Mouse (Mus musculus) lung, adult 2 months (tissue): ENCODE results near the gene Ccdc88a. TPM values are rescaled to one million over a fixed set of nuclear protein-coding genes. Genes with fewer than 3 reads are reported as not detected.

ENCODE experiments used
- DNase-seq: peaks from one replicate; pipeline ENCODE4 v3.0.0; 2022
- H3K4me1 ChIP-seq: fragments of 200-500 bp; 2 replicates; pipeline ENCODE4 v1.6.1; 2011; ENCODE audit warnings: low read length; ENCODE audit not compliant: control insufficient read depth, insufficient read depth
- H3K4me3 ChIP-seq: fragments of 200-500 bp; replicated peaks from 2 replicates; pipeline ENCODE3; 2011; ENCODE audit warnings: low read depth, mild to moderate bottlenecking, control low read depth, low read length; ENCODE audit errors: extremely low read depth
- CTCF ChIP-seq: fragments of 200-500 bp; IDR thresholded peaks from 2 replicates; pipeline ENCODE4 v1.5.1; 2011; ENCODE audit warnings: mild to moderate bottlenecking, low read length, control low read depth; ENCODE audit not compliant: insufficient read depth
- POLR2A ChIP-seq: fragments of 200-500 bp; IDR thresholded peaks from 2 replicates; pipeline ENCODE4 v1.6.1; 2011; ENCODE audit warnings: low read depth, mild to moderate bottlenecking, control low read depth, low read length, borderline replicate concordance; ENCODE audit errors: extremely low read depth
- WGBS: fragments of 180-500 bp; shearing (Covaris S2); methylation state at CpG from one replicate; pipeline ENCODE4 v1.1.7; 2018; 5-methylcytosine and 5-hydroxymethylcytosine counted together
- polyA plus RNA-seq: library from polyadenylated mRNA; depleted of rRNA; stranded (reverse); fragments of >200 nt; gene quantifications from 2 replicates; pipeline ENCODE4 v1.2.3, GENCODE M21; 2012

The Ccdc88a gene
- polyA plus RNA-seq, 1 experiment, result 2.3 TPM

GRCm38 (mm10) chr11:29428774-29429173, 55.3 kb downstream of the Ccdc88a start:
- no peak overlapping the region for H3K4me3 ChIP-seq
- TF ChIP-seq CTCF (no peak), POLR2A (no peak)
- 61% methylated on average over 3 of the region's 3 CpGs for WGBS
- DNase-seq, result no peak
- no peaks in the 10 kb centered on the region for H3K4me1 ChIP-seq

- no peaks in the 10 kb centered on the region for H3K4me1 ChIP-seq
- DNase-seq, result no peak
- no peak overlapping the region for H3K4me3 ChIP-seq
- TF ChIP-seq POLR2A, result no peak
- no peak for TF ChIP-seq CTCF
- 84% methylated on average over 1 of the region's 1 CpGs for WGBS
Measured at GRCm38 (mm10) chr11:29431011-29431410, 57.6 kb downstream of the Ccdc88a start.

GRCm38 (mm10) chr11:29448741-29449140, 75.3 kb downstream of the Ccdc88a start:
- WGBS, result 84% methylated on average over 2 of the region's 2 CpGs
- H3K4me1 ChIP-seq, result no peaks in the 10 kb centered on the region
- H3K4me3 ChIP-seq, result no peak overlapping the region
- TF ChIP-seq POLR2A (no peak), CTCF (no peak)
- no peak for DNase-seq

GRCm38 (mm10) chr11:29474676-29475075, 101.2 kb downstream of the Ccdc88a start:
- DNase-seq, result no peak
- Histone ChIP-seq H3K4me1 (no peaks in the 10 kb centered on the region), H3K4me3 (no peak overlapping the region)
- TF ChIP-seq POLR2A, result no peak
- TF ChIP-seq CTCF, result no peak

GRCm38 (mm10) chr11:29493135-29493534, 119.7 kb downstream of the Ccdc88a start:
- peaks cover 3% of the 10 kb centered on the region; the same call in 1 of the 2 replicates for H3K4me1 ChIP-seq
- TF ChIP-seq POLR2A (no peak), CTCF (no peak)
- no peak overlapping the region for H3K4me3 ChIP-seq
- DNase-seq, result no peak
- 89% methylated on average over 1 of the region's 1 CpGs for WGBS

GRCm38 (mm10) chr11:29496962-29497361, 123.5 kb downstream of the Ccdc88a start:
- TF ChIP-seq POLR2A, result no peak
- TF ChIP-seq CTCF, result no peak
- no peak overlapping the region for H3K4me3 ChIP-seq
- WGBS, result 53% methylated on average over 3 of the region's 3 CpGs
- no peak for DNase-seq
- H3K4me1 ChIP-seq, result peaks cover 3% of the 10 kb centered on the region; the same call in 1 of the 2 replicates

- 87% methylated on average over 10 of the region's 10 CpGs for WGBS
- H3K4me3 ChIP-seq, result no peak overlapping the region
- no peak for TF ChIP-seq POLR2A
- no peak for TF ChIP-seq CTCF
- no peak for DNase-seq
- no peaks in the 10 kb centered on the region for H3K4me1 ChIP-seq
Measured at GRCm38 (mm10) chr11:29503948-29504893, 130.8 kb downstream of the Ccdc88a start.

- 78% methylated on average over 2 of the region's 2 CpGs for WGBS
- TF ChIP-seq POLR2A (no peak), CTCF (no peak)
- H3K4me3 ChIP-seq, result no peak overlapping the region
Measured at GRCm38 (mm10) chr11:29504899-29505625, 131.6 kb downstream of the Ccdc88a start.

GRCm38 (mm10) chr11:29509421-29509820, 136.0 kb downstream of the Ccdc88a start:
- 91% methylated on average over 1 of the region's 1 CpGs for WGBS
- DNase-seq, result no peak
- TF ChIP-seq CTCF (no peak), POLR2A (no peak)
- Histone ChIP-seq H3K4me1 (no peaks in the 10 kb centered on the region), H3K4me3 (no peak overlapping the region)

More at GRCm38 (mm10) chr11:29504899-29505625, 131.6 kb downstream of the Ccdc88a start:
- no peak for DNase-seq
- no peaks in the 10 kb centered on the region for H3K4me1 ChIP-seq
